Mouse (Mus musculus): Measurements from ENCODE around the gene Fam155a. TPM values are rescaled to one million over a fixed set of nuclear protein-coding genes. Genes with fewer than 3 reads are reported as not detected.
"Not testable (repeated sequence)": the region's sequence is repeated elsewhere in the genome, so short reads cannot be mapped to it uniquely, and the experiment has no call there.

Gene Fam155a
- total and polyA plus RNA-seq, 3 experiments = not detected

DNA sequence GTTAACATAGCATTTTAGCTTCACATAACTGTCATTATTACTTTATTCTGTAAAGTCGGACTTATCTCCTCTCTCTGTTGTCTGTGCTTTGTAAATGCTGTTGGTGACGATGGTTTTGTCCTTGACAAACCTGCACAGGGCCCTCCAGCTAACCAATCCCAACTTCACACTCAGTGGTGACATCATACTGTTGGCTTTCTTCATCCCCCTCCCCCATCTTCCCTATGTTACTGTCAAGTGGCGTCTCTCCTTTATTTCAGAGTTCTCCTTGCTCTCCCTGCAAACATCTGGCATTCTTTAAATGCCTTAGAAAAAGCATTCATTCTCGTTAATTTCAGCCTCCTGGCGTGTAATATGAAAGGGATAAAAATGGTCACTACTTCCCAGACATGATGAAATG, 78.6 kb downstream of the Fam155a start:
- TF ChIP-seq MXI1 (IDR thresholded peaks at IDR 0.05; ENCODE audit: low read depth, low read length) = no peak
- TF ChIP-seq E2F4 (IDR thresholded peaks at IDR 0.05; ENCODE audit: insufficient replicate concordance, low read depth, low read length) = no peak
- no peak for TF ChIP-seq MAZ (IDR thresholded peaks at IDR 0.05; ENCODE audit: low read depth, low read length)
- TF ChIP-seq CHD2 (IDR thresholded peaks at IDR 0.05; ENCODE audit: low read length) = no peak
- no peak for TF ChIP-seq POLR2AphosphoS2 (IDR thresholded peaks at IDR 0.05; ENCODE audit: low read depth, low read length)
- TF ChIP-seq USF1 (IDR thresholded peaks at IDR 0.05; ENCODE audit: low read depth, low read length) = no peak
- no peak for TF ChIP-seq KAT2A (IDR thresholded peaks at IDR 0.05; ENCODE audit: insufficient replicate concordance, low read length)
- TF ChIP-seq JUN (IDR thresholded peaks at IDR 0.05; ENCODE audit: insufficient read depth, low read depth, low read length) = no peak
- TF ChIP-seq ELF1 (IDR thresholded peaks at IDR 0.05; ENCODE audit: low read depth, low read length) = no peak
- TF ChIP-seq TCF12 (IDR thresholded peaks at IDR 0.05; ENCODE audit: low read depth, low read length) = no peak
- no peak for TF ChIP-seq NRF1 (IDR thresholded peaks at IDR 0.05; ENCODE audit: low read depth, low read length)
- no peak for TF ChIP-seq GABPA (IDR thresholded peaks at IDR 0.05; ENCODE audit: insufficient replicate concordance, low read depth, low read length)
- no peak for TF ChIP-seq TBP (conservative IDR thresholded peaks at IDR 0.05; ENCODE audit: low read depth, low read length)
- TF ChIP-seq HCFC1 (IDR thresholded peaks at IDR 0.05; ENCODE audit: low read depth, low read length) = no peak
- no peak for TF ChIP-seq MAFK (IDR thresholded peaks at IDR 0.05; ENCODE audit: insufficient replicate concordance, low read length)
- TF ChIP-seq CTCF (conservative IDR thresholded peaks at IDR 0.05 in 1 of 2, IDR thresholded peaks at IDR 0.05 in 1 of 2; ENCODE audit: low read depth in 2 of 2, low read length in 2 of 2) = no peak
- no peak for TF ChIP-seq RAD21 (IDR thresholded peaks at IDR 0.05; ENCODE audit: low read depth, low read length)
- no peak for TF ChIP-seq ZKSCAN1 (IDR thresholded peaks at IDR 0.05; ENCODE audit: borderline replicate concordance, low read depth, low read length)
- dilution Hi-C loops (cut with MboI; ENCODE audit: extremely low pct_ligation_motif_present, extremely low pct_unique_long_range_greater_than_20kb, low sequenced_read_pairs) = no loop called here
- Histone ChIP-seq H3K4me1 (ENCODE audit: control insufficient read depth in 1 of 2, insufficient read depth in 2 of 2) (no peaks in the 10 kb centered on the region), H3K27ac (ENCODE audit: insufficient read depth, low read depth) (no peak overlapping the region), H3K79me2 (replicated peaks; ENCODE audit: control insufficient read depth, extremely low read depth, insufficient read depth, poor library complexity, severe bottlenecking) (no peaks in the 10 kb centered on the region), H3K9ac (ENCODE audit: insufficient read depth, low read depth) (no peak overlapping the region), H3K27me3 (replicated peaks) (no peaks in the 10 kb centered on the region), H3K36me3 (replicated peaks in 1 of 2; ENCODE audit: control insufficient read depth in 1 of 2, insufficient read depth in 1 of 2, low read length in 1 of 2) (no peaks in the 10 kb centered on the region), H3K4me2 (ENCODE audit: insufficient read depth, low read depth, poor library complexity, severe bottlenecking) (no peak overlapping the region), H3K9me3 (replicated peaks; ENCODE audit: low read length) (peaks cover 51% of the 10 kb centered on the region), H3K4me3 (replicated peaks in 1 of 3; ENCODE audit: low read depth in 2 of 3, low read length in 2 of 3, poor library complexity in 1 of 3) (no peak overlapping the region)
- DNase-seq (ENCODE audit: extremely low read depth) = no peak
- in situ Hi-C loops (cut with MboI; ENCODE audit: low pct_ligation_motif_present, low pct_unique_long_range_greater_than_20kb, low sequenced_read_pairs) = no loop called here

DNA sequence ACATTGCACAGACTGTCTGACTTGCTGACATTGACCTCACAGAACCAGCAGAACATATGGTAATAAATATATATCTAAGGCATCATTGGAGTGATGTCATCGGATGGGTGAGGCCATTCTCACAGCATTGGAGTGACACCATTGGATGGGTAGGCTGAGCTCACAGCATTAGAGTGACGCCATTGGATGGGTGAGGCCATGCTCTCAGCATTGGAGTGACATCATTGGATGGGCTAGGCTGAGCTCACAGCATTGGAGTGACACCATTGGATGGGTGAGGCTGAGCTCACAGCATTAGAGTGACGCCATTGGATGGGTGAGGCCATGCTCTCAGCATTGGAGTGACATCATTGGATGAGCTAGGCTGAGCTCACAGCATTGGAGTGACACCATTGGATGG, 110.9 kb downstream of the Fam155a start:
- H3K27ac ChIP-seq (ENCODE audit: insufficient read depth, low read depth); H3K36me3 ChIP-seq (replicated peaks in 1 of 2; ENCODE audit: control insufficient read depth in 1 of 2, insufficient read depth in 1 of 2, low read length in 1 of 2); H3K27me3 ChIP-seq (replicated peaks); dilution Hi-C loops (cut with MboI; ENCODE audit: extremely low pct_ligation_motif_present, extremely low pct_unique_long_range_greater_than_20kb, low sequenced_read_pairs); H3K4me2 ChIP-seq (ENCODE audit: insufficient read depth, low read depth, poor library complexity, severe bottlenecking); H3K4me3 ChIP-seq (replicated peaks in 1 of 3; ENCODE audit: low read depth in 2 of 3, low read length in 2 of 3, poor library complexity in 1 of 3); H3K4me1 ChIP-seq (ENCODE audit: control insufficient read depth in 1 of 2, insufficient read depth in 2 of 2); DNase-seq (ENCODE audit: extremely low read depth); H3K9ac ChIP-seq (ENCODE audit: insufficient read depth, low read depth); in situ Hi-C loops (cut with MboI; ENCODE audit: low pct_ligation_motif_present, low pct_unique_long_range_greater_than_20kb, low sequenced_read_pairs); H3K79me2 ChIP-seq (replicated peaks; ENCODE audit: control insufficient read depth, extremely low read depth, insufficient read depth, poor library complexity, severe bottlenecking): not testable (repeated sequence)
- H3K9me3 ChIP-seq (replicated peaks; ENCODE audit: low read length) = peaks cover 64% of the 10 kb centered on the region
